Mouse (Mus musculus): ENCODE data around the gene Trmt10a. TPM values are rescaled to one million over a fixed set of nuclear protein-coding genes. Genes with fewer than 3 reads are reported as not detected.

The Trmt10a gene
- polyA plus RNA-seq, 1 experiment from 2014 or later: 16.0 TPM

- no peak overlapping the region for H3K27ac ChIP-seq
- no peaks in the 10 kb centered on the region for H3K36me3 ChIP-seq
- no peaks in the 10 kb centered on the region for H3K9me3 ChIP-seq (replicated peaks)
- 0 out of 2 replicates have a peak, but pooled peaks cover 3% of the 10 kb centered on the region for H3K4me1 ChIP-seq
- 93% methylated on average over 26 of the region's 26 CpGs for WGBS
- no peaks in the 10 kb centered on the region for H3K27me3 ChIP-seq (ENCODE audit: low read depth, poor library complexity, severe bottlenecking)
- DNase-seq (ENCODE audit: low spot score): no peak
- H3K4me3 ChIP-seq: no peak overlapping the region
Observed at GRCm38 (mm10) chr3:138185995-138186930, 43.0 kb downstream of the Trmt10a start.

GRCm38 (mm10) chr3:138192260-138192659 is 49.0 kb downstream of the Trmt10a start:
- H3K36me3 ChIP-seq: no peaks in the 10 kb centered on the region
- H3K4me1 ChIP-seq: 0 out of 2 replicates have a peak, but pooled peaks cover 3% of the 10 kb centered on the region
- no peaks in the 10 kb centered on the region for H3K9me3 ChIP-seq (replicated peaks)
- H3K27me3 ChIP-seq (ENCODE audit: low read depth, poor library complexity, severe bottlenecking): peaks cover 3% of the 10 kb centered on the region; the same call in 1 of the 2 replicates
- no peak overlapping the region for H3K27ac ChIP-seq
- DNase-seq (ENCODE audit: low spot score): no peak
- H3K4me3 ChIP-seq: no peak overlapping the region
- 91% methylated on average over 7 of the region's 7 CpGs for WGBS

DNA sequence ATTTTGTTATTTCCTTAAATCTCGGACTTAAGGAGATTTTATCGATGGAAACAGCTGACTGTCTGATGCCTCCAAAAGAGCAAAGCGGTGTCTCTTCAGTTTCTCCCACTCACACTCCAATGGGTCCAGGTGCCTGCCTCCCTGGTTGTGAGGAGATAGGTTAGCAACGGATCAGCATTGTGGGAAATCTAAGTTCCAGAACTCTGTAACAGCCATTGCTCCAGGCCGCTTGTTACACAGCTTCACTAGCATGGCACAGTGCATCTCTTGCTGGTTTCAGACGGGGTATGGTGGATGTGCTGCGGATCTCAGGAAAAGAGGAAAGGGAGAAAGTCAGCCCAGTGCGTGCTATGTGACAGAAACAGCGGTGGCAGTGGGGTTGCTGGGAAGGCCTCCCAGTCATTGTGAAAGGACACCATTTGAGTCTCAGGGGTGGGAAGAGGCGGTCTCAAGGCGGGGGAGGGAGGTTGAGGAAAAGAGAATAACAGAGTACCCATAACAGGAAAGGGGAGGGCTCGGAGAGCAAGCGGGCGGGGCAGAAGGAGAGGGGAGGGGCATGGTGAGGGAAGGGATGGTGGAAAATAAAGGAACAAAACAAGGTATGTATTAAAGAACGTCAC is 50.5 kb downstream of the Trmt10a start, which contains the start of gene 4930579F01Rik:
TSS of gene 4930579F01Rik (minus strand) at position 143 of the 620 bp plus-strand sequence.
- 88% methylated on average over 15 of the region's 15 CpGs for WGBS

GRCm38 (mm10) chr3:138197093-138197492 is 53.8 kb downstream of the Trmt10a start:
- H3K4me3 ChIP-seq: no peak overlapping the region
- no peak overlapping the region for H3K27ac ChIP-seq
- 0 out of 2 replicates have a peak, but pooled peaks cover 3% of the 10 kb centered on the region for H3K4me1 ChIP-seq
- DNase-seq (ENCODE audit: low spot score): no peak
- no peaks in the 10 kb centered on the region for H3K36me3 ChIP-seq
- no peaks in the 10 kb centered on the region for H3K9me3 ChIP-seq (replicated peaks)
- 86% methylated on average over 14 of the region's 14 CpGs for WGBS
- peaks cover 7% of the 10 kb centered on the region; the same call in 1 of the 2 replicates for H3K27me3 ChIP-seq (ENCODE audit: low read depth, poor library complexity, severe bottlenecking)

More for the DNA sequence above, 50.5 kb downstream of the Trmt10a start, which contains the start of gene 4930579F01Rik:
- H3K9me3 ChIP-seq (replicated peaks): no peaks in the 10 kb centered on the region
- no peak for DNase-seq (ENCODE audit: low spot score)
- H3K4me1 ChIP-seq: 0 out of 2 replicates have a peak, but pooled peaks cover 6% of the 10 kb centered on the region
- H3K4me3 ChIP-seq: no peak within 1 kb of the TSS
- peaks cover 7% of the 10 kb centered on the region; the same call in 1 of the 2 replicates for H3K27me3 ChIP-seq (ENCODE audit: low read depth, poor library complexity, severe bottlenecking)
- no peaks in the 10 kb centered on the region for H3K36me3 ChIP-seq
- no peak within 1 kb of the TSS for H3K27ac ChIP-seq

- 0 out of 2 replicates have a peak, but pooled peaks cover 3% of the 10 kb centered on the region for H3K4me1 ChIP-seq
- H3K4me3 ChIP-seq: no peak overlapping the region
- no peaks in the 10 kb centered on the region for H3K9me3 ChIP-seq (replicated peaks)
- DNase-seq (ENCODE audit: low spot score): no peak
- H3K27ac ChIP-seq: no peak overlapping the region
- H3K27me3 ChIP-seq (ENCODE audit: low read depth, poor library complexity, severe bottlenecking): peaks cover 7% of the 10 kb centered on the region; the same call in 1 of the 2 replicates
- H3K36me3 ChIP-seq: no peaks in the 10 kb centered on the region
- 74% methylated on average over 9 of the region's 9 CpGs for WGBS
Observed at GRCm38 (mm10) chr3:138197556-138197955, 54.3 kb downstream of the Trmt10a start.

GRCm38 (mm10) chr3:138197973-138198721 is 54.9 kb downstream of the Trmt10a start:
- 0 out of 2 replicates have a peak overlapping the region, but pooled peaks have one; percentile 58 for H3K27ac ChIP-seq
- 0 out of 2 replicates have a peak, but pooled peaks cover 3% of the 10 kb centered on the region for H3K4me1 ChIP-seq
- no peaks in the 10 kb centered on the region for H3K36me3 ChIP-seq
- H3K9me3 ChIP-seq (replicated peaks): no peaks in the 10 kb centered on the region
- WGBS: 31% methylated on average over 20 of the region's 20 CpGs
- H3K27me3 ChIP-seq (ENCODE audit: low read depth, poor library complexity, severe bottlenecking): peaks cover 7% of the 10 kb centered on the region; the same call in 1 of the 2 replicates
- DNase-seq (ENCODE audit: low spot score): peak; percentile 93
- peak overlapping the region; percentile 29; the same call in 1 of the 2 replicates for H3K4me3 ChIP-seq

DNA sequence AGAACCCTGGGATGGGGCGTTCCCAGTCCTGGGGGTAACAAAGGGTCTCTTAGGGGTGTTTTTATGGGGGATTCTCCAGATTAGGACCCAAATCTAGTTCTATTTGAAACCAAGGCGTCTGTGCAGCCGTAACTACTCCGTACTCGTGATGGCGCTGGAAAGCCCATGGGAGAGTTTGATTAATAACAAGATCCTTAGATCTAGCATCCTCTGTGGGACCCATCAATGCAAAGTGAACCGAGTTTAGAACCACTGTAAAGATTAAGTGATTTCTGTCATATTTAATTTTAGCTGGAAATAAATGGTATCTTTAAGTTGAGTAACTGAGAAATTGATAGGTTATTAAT is 55.4 kb downstream of the Trmt10a start:
- WGBS: 88% methylated on average over 7 of the region's 7 CpGs
- Histone ChIP-seq H3K4me1 (0 out of 2 replicates have a peak, but pooled peaks cover 3% of the 10 kb centered on the region), H3K4me3 (no peak overlapping the region; the same call in 1 of the 2 replicates), H3K9me3 (replicated peaks) (no peaks in the 10 kb centered on the region), H3K27me3 (ENCODE audit: low read depth, poor library complexity, severe bottlenecking) (peaks cover 7% of the 10 kb centered on the region; the same call in 1 of the 2 replicates), H3K27ac (0 out of 2 replicates have a peak overlapping the region, but pooled peaks have one; percentile 58), H3K36me3 (no peaks in the 10 kb centered on the region)
- DNase-seq (ENCODE audit: low spot score): no peak

DNA sequence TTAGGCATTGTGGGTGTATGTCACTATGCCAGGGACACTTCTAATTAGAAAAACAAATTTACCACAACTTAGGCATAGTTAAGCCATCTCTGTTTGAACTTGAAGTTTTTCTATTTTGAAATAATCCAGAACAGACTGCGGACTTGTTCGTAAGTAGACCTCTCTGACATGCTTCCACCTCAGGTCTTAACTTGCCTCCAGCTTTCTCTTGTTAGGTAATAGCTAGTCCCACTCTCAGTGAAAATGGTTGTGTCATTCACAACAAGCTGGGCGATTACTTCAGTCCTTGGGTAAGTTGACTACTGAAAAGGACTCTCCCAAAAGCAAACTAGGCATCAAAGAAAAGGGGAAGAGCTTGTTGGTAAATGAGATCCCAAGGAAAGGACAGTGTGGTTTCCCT is 65.6 kb downstream of the Trmt10a start:
- Histone ChIP-seq H3K27ac (no peak overlapping the region), H3K36me3 (no peaks in the 10 kb centered on the region), H3K27me3 (ENCODE audit: low read depth, poor library complexity, severe bottlenecking) (no peaks in the 10 kb centered on the region), H3K4me3 (no peak overlapping the region), H3K4me1 (no peaks in the 10 kb centered on the region), H3K9me3 (replicated peaks) (no peaks in the 10 kb centered on the region)
- DNase-seq (ENCODE audit: low spot score): no peak
- 87% methylated on average over 3 of the region's 3 CpGs for WGBS

Other genes starting within 250 kb of the Trmt10a start
- 84.0 and 87.3 TPM in 2 replicates for gene Lamtor3, start 224.9 kb upstream of the Trmt10a start, polyA plus RNA-seq (2016; fragmentation: Nextera tagmentation; extraction: Ambion mirVana)
- 1.7 and 1.9 TPM in 2 replicates for gene Dapp1, start 161.9 kb upstream of the Trmt10a start, polyA plus RNA-seq (2016; fragmentation: Nextera tagmentation; extraction: Ambion mirVana)
- 0.06 and 0.15 TPM in 2 replicates for gene 1110002E22Rik, start 78.4 kb upstream of the Trmt10a start, polyA plus RNA-seq (2016; fragmentation: Nextera tagmentation; extraction: Ambion mirVana)
- gene Gm5105, start 76.1 kb upstream of the Trmt10a start, polyA plus RNA-seq (2016; fragmentation: Nextera tagmentation; extraction: Ambion mirVana): not detected in 2 replicates
- gene Mttp, start 1.5 kb downstream of the Trmt10a start, polyA plus RNA-seq (2016; fragmentation: Nextera tagmentation; extraction: Ambion mirVana): 7.5 and 8.9 TPM in 2 replicates
- gene 4930579F01Rik, start 50.4 kb downstream of the Trmt10a start, polyA plus RNA-seq (2016; fragmentation: Nextera tagmentation; extraction: Ambion mirVana): not detected in 2 replicates
- 0.20 TPM in 1 of 2 replicates, not detected in the other for gene Adh7, start 74.3 kb downstream of the Trmt10a start, polyA plus RNA-seq (2016; fragmentation: Nextera tagmentation; extraction: Ambion mirVana)
- gene Adh1, start 117.5 kb downstream of the Trmt10a start, polyA plus RNA-seq (2016; fragmentation: Nextera tagmentation; extraction: Ambion mirVana): 2.5 and 3.3 TPM in 2 replicates
- not detected in 2 replicates for gene Adh6a, start 169.8 kb downstream of the Trmt10a start, polyA plus RNA-seq (2016; fragmentation: Nextera tagmentation; extraction: Ambion mirVana)
- gene Adh6b, start 198.3 kb downstream of the Trmt10a start, polyA plus RNA-seq (2016; fragmentation: Nextera tagmentation; extraction: Ambion mirVana): 0.81 and 1.2 TPM in 2 replicates

All from limb, embryonic 10.5 days (tissue).